Mouse (Mus musculus) liver, adult 2 months (tissue): Measurements from ENCODE around the gene Apobec3. TPM values are rescaled to one million over a fixed set of nuclear protein-coding genes. Genes with fewer than 3 reads are reported as not detected.

Experiments used
- DNase-seq: peaks from one replicate; pipeline ENCODE4 v3.0.0-alpha.2; 2011; ENCODE audit warnings: low read depth, low spot score; ENCODE audit errors: extremely low read depth
- H3K27ac ChIP-seq: fragments of 200-500 bp; replicated peaks from 2 replicates; pipeline ENCODE4 v1.5.1; 2012; ENCODE audit warnings: low read depth, mild to moderate bottlenecking, control low read depth, inconsistent platforms, low read length; ENCODE audit not compliant: insufficient read depth
- H3K27me3 ChIP-seq: fragments of 200-500 bp; 2 replicates; pipeline ENCODE4 v1.6.1; 2012; ENCODE audit warnings: mild to moderate bottlenecking, moderate library complexity, low read length, inconsistent platforms; ENCODE audit not compliant: control insufficient read depth, insufficient read depth
- H3K36me3 ChIP-seq: fragments of 200-500 bp; 2 replicates; pipeline ENCODE4 v1.6.1; 2012; ENCODE audit warnings: low read length, inconsistent platforms; ENCODE audit not compliant: control insufficient read depth, insufficient read depth
- H3K4me1 ChIP-seq: fragments of 200-500 bp; 2 replicates; pipeline ENCODE4 v1.6.1; 2011; ENCODE audit warnings: low read length; ENCODE audit not compliant: control insufficient read depth, insufficient read depth
- H3K4me3 ChIP-seq: fragments of 200-500 bp; 2 replicates; pipeline ENCODE4 v1.5.1; 2011; ENCODE audit warnings: low read depth, mild to moderate bottlenecking, control low read depth, low read length, moderate library complexity; ENCODE audit not compliant: insufficient read depth
- H3K79me2 ChIP-seq: fragments of 200-500 bp; 2 replicates; pipeline ENCODE4 v1.6.1; 2012; ENCODE audit warnings: inconsistent platforms, mild to moderate bottlenecking, low read length, moderate library complexity; ENCODE audit not compliant: control insufficient read depth, insufficient read depth
- H3K9ac ChIP-seq: fragments of 200-500 bp; 2 replicates; pipeline ENCODE4 v1.6.1; 2012; ENCODE audit warnings: low read depth, mild to moderate bottlenecking, control low read depth, inconsistent platforms, low read length
- CTCF ChIP-seq: fragments of 200-500 bp; IDR thresholded peaks from 2 replicates; pipeline ENCODE4 v1.5.1; 2011; ENCODE audit warnings: low read depth, low read length, control low read depth
- POLR2A ChIP-seq: fragments of 200-500 bp; IDR thresholded peaks from 2 replicates; pipeline ENCODE4 v1.6.1; 2011; ENCODE audit warnings: low read length, control low read depth; ENCODE audit not compliant: insufficient read depth; ENCODE audit errors: extremely low read depth
- WGBS: fragments of 180-500 bp; shearing (Covaris S2); methylation state at CpG from one replicate; pipeline ENCODE4 v1.1.7; 2018; 5-methylcytosine and 5-hydroxymethylcytosine counted together
- polyA plus RNA-seq: library from polyadenylated mRNA; depleted of rRNA; stranded (reverse); fragments of >200 nt; gene quantifications from 2 replicates; pipeline ENCODE4 v1.2.3, GENCODE M21; 2012
- total RNA-seq: library from RNA; depleted of rRNA; stranded (reverse); fragments of >200 nt; gene quantifications from 2 replicates; pipeline ENCODE4 v1.2.3, GENCODE M21; 2014

Apobec3 gene
- total and polyA plus RNA-seq, 2 experiments, result 2.4 to 2.6 TPM

- 78% methylated on average over 5 of the region's 5 CpGs for WGBS
- no peak for DNase-seq
- TF ChIP-seq CTCF (no peak), POLR2A (no peak)
- Histone ChIP-seq H3K4me1 (no peaks in the 10 kb centered on the region), H3K4me3 (no peak overlapping the region), H3K27ac (no peak overlapping the region), H3K27me3 (no peaks in the 10 kb centered on the region), H3K9ac (no peak overlapping the region), H3K79me2 (no peaks in the 10 kb centered on the region), H3K36me3 (no peaks in the 10 kb centered on the region)
Measured at GRCm38 (mm10) chr15:79944948-79945347, 53.5 kb downstream of the Apobec3 start.

- Histone ChIP-seq H3K79me2 (no peaks in the 10 kb centered on the region), H3K4me3 (no peak overlapping the region), H3K27ac (no peak overlapping the region), H3K27me3 (no peaks in the 10 kb centered on the region; the same call in 1 of the 2 replicates), H3K36me3 (no peaks in the 10 kb centered on the region), H3K9ac (no peak overlapping the region), H3K4me1 (no peaks in the 10 kb centered on the region)
- peak; percentile 57 for DNase-seq
- TF ChIP-seq CTCF (peak; percentile 98), POLR2A (no peak)
- WGBS, result 15% methylated on average over 4 of the region's 4 CpGs
Measured at GRCm38 (mm10) chr15:79946022-79946421, 54.6 kb downstream of the Apobec3 start.

GRCm38 (mm10) chr15:79946790-79947189 lies 55.3 kb downstream of the Apobec3 start:
- WGBS, result 75% methylated on average over 9 of the region's 9 CpGs
- H3K4me3 ChIP-seq, result no peak overlapping the region
- no peaks in the 10 kb centered on the region for H3K79me2 ChIP-seq
- TF ChIP-seq POLR2A, result no peak
- TF ChIP-seq CTCF, result peak; percentile 51
- no peak overlapping the region for H3K9ac ChIP-seq
- no peaks in the 10 kb centered on the region; the same call in 1 of the 2 replicates for H3K27me3 ChIP-seq
- 0 out of 2 replicates have a peak, but pooled peaks cover 2% of the 10 kb centered on the region for H3K4me1 ChIP-seq
- no peak for DNase-seq
- no peaks in the 10 kb centered on the region for H3K36me3 ChIP-seq
- H3K27ac ChIP-seq, result no peak overlapping the region

GRCm38 (mm10) chr15:79947681-79948080 lies 56.2 kb downstream of the Apobec3 start:
- 78% methylated on average over 6 of the region's 6 CpGs for WGBS
- no peak for DNase-seq
- Histone ChIP-seq H3K36me3 (no peaks in the 10 kb centered on the region), H3K27ac (no peak overlapping the region), H3K4me3 (no peak overlapping the region), H3K4me1 (0 out of 2 replicates have a peak, but pooled peaks cover 2% of the 10 kb centered on the region), H3K27me3 (no peaks in the 10 kb centered on the region; the same call in 1 of the 2 replicates), H3K79me2 (no peaks in the 10 kb centered on the region), H3K9ac (no peak overlapping the region)
- no peak for TF ChIP-seq CTCF
- TF ChIP-seq POLR2A, result no peak

- Histone ChIP-seq H3K27me3 (no peaks in the 10 kb centered on the region; the same call in 1 of the 2 replicates), H3K79me2 (no peaks in the 10 kb centered on the region), H3K27ac (peak overlapping the region; percentile 34), H3K4me3 (no peak overlapping the region), H3K9ac (no peak overlapping the region; the same call in 1 of the 2 replicates), H3K4me1 (0 out of 2 replicates have a peak, but pooled peaks cover 2% of the 10 kb centered on the region), H3K36me3 (no peaks in the 10 kb centered on the region)
- WGBS, result 10% methylated on average over 24 of the region's 24 CpGs
- TF ChIP-seq CTCF (peak; percentile 64), POLR2A (no peak)
- no peak for DNase-seq
Measured at GRCm38 (mm10) chr15:79950250-79951025, 59.0 kb downstream of the Apobec3 start.

GRCm38 (mm10) chr15:79951226-79951625 lies 59.8 kb downstream of the Apobec3 start:
- no peak for TF ChIP-seq POLR2A
- no peak for TF ChIP-seq CTCF
- Histone ChIP-seq H3K36me3 (no peaks in the 10 kb centered on the region), H3K4me3 (no peak overlapping the region), H3K27me3 (no peaks in the 10 kb centered on the region; the same call in 1 of the 2 replicates), H3K79me2 (no peaks in the 10 kb centered on the region), H3K4me1 (0 out of 2 replicates have a peak, but pooled peaks cover 2% of the 10 kb centered on the region), H3K9ac (no peak overlapping the region), H3K27ac (peak overlapping the region; percentile 34)
- WGBS, result 86% methylated on average over 6 of the region's 6 CpGs
- no peak for DNase-seq
